Mouse (Mus musculus) macrophage (primary cell): Measurements from ENCODE around the gene Vat1l. TPM values are rescaled to one million over a fixed set of nuclear protein-coding genes. Genes with fewer than 3 reads are reported as not detected.

Source experiments
- H3K27ac ChIP-seq: fragments of 350-480 bp; formaldehyde crosslinking; 2 replicates; pipeline ENCODE4 v1.9.0; 2021
- H3K36me3 ChIP-seq: fragments of 350-480 bp; formaldehyde crosslinking; 2 replicates; pipeline ENCODE4 v1.9.0; 2021; ENCODE audit errors: inconsistent target
- H3K4me3 ChIP-seq: fragments of 350-480 bp; formaldehyde crosslinking; 2 replicates; pipeline ENCODE4 v1.9.0; 2021; ENCODE audit errors: inconsistent target
- H3K79me2 ChIP-seq: fragments of 350-480 bp; formaldehyde crosslinking; 2 replicates; pipeline ENCODE4 v1.9.0; 2021; ENCODE audit errors: inconsistent target
- WGBS: methylation state at CpG from one replicate; pipeline ENCODE4 v1.1.7; 2026; ENCODE audit warnings: inconsistent platforms; ENCODE audit not compliant: missing documents; 5-methylcytosine and 5-hydroxymethylcytosine counted together
- polyA plus RNA-seq: library from polyadenylated mRNA; stranded (reverse); fragments of 250-400 nt; gene quantifications from 3 replicates; pipeline ENCODE4 v1.2.4, GENCODE M21; 2018; ENCODE audit warnings: inconsistent platforms

Gene Vat1l
- polyA plus RNA-seq, 1 experiment from 2014 or later = not detected

GRCm38 (mm10) chr8:114399273-114399672, 193.9 kb downstream of the Vat1l start:
- no peak overlapping the region for H3K27ac ChIP-seq
- 94% methylated on average over 5 of the region's 5 CpGs for WGBS
- no peaks in the 10 kb centered on the region for H3K36me3 ChIP-seq

GRCm38 (mm10) chr8:114401679-114402078, 196.3 kb downstream of the Vat1l start:
- no peaks in the 10 kb centered on the region for H3K79me2 ChIP-seq
- no peak overlapping the region for H3K4me3 ChIP-seq
- no peaks in the 10 kb centered on the region for H3K36me3 ChIP-seq
- H3K27ac ChIP-seq = no peak overlapping the region
- 79% methylated on average over 7 of the region's 7 CpGs for WGBS

More at GRCm38 (mm10) chr8:114399273-114399672, 193.9 kb downstream of the Vat1l start:
- H3K79me2 ChIP-seq = no peaks in the 10 kb centered on the region
- H3K4me3 ChIP-seq = no peak overlapping the region

- Histone ChIP-seq H3K27ac (no peak overlapping the region), H3K36me3 (no peaks in the 10 kb centered on the region), H3K79me2 (no peaks in the 10 kb centered on the region), H3K4me3 (no peak overlapping the region)
- WGBS = 41% methylated on average over 3 of the region's 3 CpGs
Measured at GRCm38 (mm10) chr8:114411421-114411820, 206.0 kb downstream of the Vat1l start.

GRCm38 (mm10) chr8:114417786-114418185, 212.4 kb downstream of the Vat1l start, which contains the start of gene Clec3a:
Clec3a (plus strand) TSS chr8:114418086.
- no peak within 1 kb of the TSS for H3K4me3 ChIP-seq
- no peaks in the 10 kb centered on the region for H3K36me3 ChIP-seq
- H3K79me2 ChIP-seq = no peaks in the 10 kb centered on the region
- WGBS = 96% methylated on average over 8 of the region's 8 CpGs
- H3K27ac ChIP-seq = no peak within 1 kb of the TSS

GRCm38 (mm10) chr8:114418486-114418885, 213.1 kb downstream of the Vat1l start:
- no peaks in the 10 kb centered on the region for H3K36me3 ChIP-seq
- no peaks in the 10 kb centered on the region for H3K79me2 ChIP-seq
- no peak overlapping the region for H3K27ac ChIP-seq
- 38% methylated on average over 3 of the region's 5 CpGs for WGBS
- no peak overlapping the region for H3K4me3 ChIP-seq

- no peak overlapping the region for H3K4me3 ChIP-seq
- WGBS = 18% methylated on average over 6 of the region's 6 CpGs
- no peaks in the 10 kb centered on the region for H3K36me3 ChIP-seq
- no peak overlapping the region for H3K27ac ChIP-seq
- no peaks in the 10 kb centered on the region for H3K79me2 ChIP-seq
Measured at GRCm38 (mm10) chr8:114418904-114419303, 213.5 kb downstream of the Vat1l start.

- Histone ChIP-seq H3K79me2 (no peaks in the 10 kb centered on the region), H3K27ac (no peak overlapping the region), H3K36me3 (no peaks in the 10 kb centered on the region), H3K4me3 (no peak overlapping the region)
- 78% methylated on average over 4 of the region's 4 CpGs for WGBS
Measured at GRCm38 (mm10) chr8:114421544-114421943, 216.1 kb downstream of the Vat1l start.

Other genes with a start within 250 kb of the Vat1l start
- 8.4 to 14.6 TPM (median 9.4 TPM) in 3 replicates for gene Nudt7, start 72.1 kb upstream of the Vat1l start, polyA plus RNA-seq
- gene Clec3a, start 212.5 kb downstream of the Vat1l start, polyA plus RNA-seq = not detected in 3 replicates
- gene Wwox, start 234.0 kb downstream of the Vat1l start, polyA plus RNA-seq = 5.2 to 6.9 TPM (median 6.6 TPM) in 3 replicates